Mouse (Mus musculus) embryonic facial prominence, embryonic 15.5 days (tissue): ENCODE results near the gene Spem1. TPM values are rescaled to one million over a fixed set of nuclear protein-coding genes. Genes with fewer than 3 reads are reported as not detected.
"Not testable (repeated sequence)": the region's sequence is repeated elsewhere in the genome, so short reads cannot be mapped to it uniquely, and the experiment has no call there.

ENCODE experiments used
- ATAC-seq: fragments of 200-750 bp; cut with Nextera tagmentation; 2 replicates; pipeline ENCODE4 v1.8.0; 2017; ENCODE audit warnings: low read depth, moderate TSS enrichment; ENCODE audit not compliant: insufficient number of reproducible peaks, low FRiP score, low TSS enrichment
- H3K27ac ChIP-seq: fragments of 300-500 bp; sonication (generic); replicated peaks from 2 replicates; pipeline ENCODE4 v1.5.1; 2015; ENCODE audit warnings: mild to moderate bottlenecking, inconsistent platforms
- H3K27me3 ChIP-seq: fragments of 300-500 bp; sonication (generic); 2 replicates; pipeline ENCODE4 v1.6.1; 2015; ENCODE audit warnings: inconsistent platforms
- H3K36me3 ChIP-seq: fragments of 300-500 bp; sonication (generic); 2 replicates; pipeline ENCODE4 v1.6.1; 2015; ENCODE audit warnings: mild to moderate bottlenecking, inconsistent platforms
- H3K4me1 ChIP-seq: fragments of 300-500 bp; sonication (generic); 2 replicates; pipeline ENCODE4 v1.6.1; 2015; ENCODE audit warnings: inconsistent platforms
- H3K4me2 ChIP-seq: fragments of 300-500 bp; sonication (generic); replicated peaks from 2 replicates; pipeline ENCODE4 v1.6.1; 2015; ENCODE audit warnings: mild to moderate bottlenecking, inconsistent platforms
- H3K4me3 ChIP-seq: fragments of 300-500 bp; sonication (generic); replicated peaks from 2 replicates; pipeline ENCODE4 v1.5.1; 2015; ENCODE audit warnings: mild to moderate bottlenecking, inconsistent platforms
- H3K9ac ChIP-seq: fragments of 300-500 bp; sonication (generic); 2 replicates; pipeline ENCODE4 v1.6.1; 2015; ENCODE audit warnings: inconsistent platforms
- H3K9me3 ChIP-seq: fragments of 300-500 bp; sonication (generic); replicated peaks from 2 replicates; pipeline ENCODE4 v1.6.1; 2016; ENCODE audit warnings: inconsistent platforms
- WGBS: fragments of 180-500 bp; shearing (Covaris S2); methylation state at CpG from one replicate; pipeline ENCODE4 v1.1.7; 2015; 5-methylcytosine and 5-hydroxymethylcytosine counted together
- polyA plus RNA-seq: library from polyadenylated mRNA; unstranded; fragments of >200 nt; fragmentation: Nextera tagmentation; extraction: Ambion mirVana; gene quantifications from 2 replicates; pipeline ENCODE4 v1.2.1, GENCODE M21; 2015

The Spem1 gene
- polyA plus RNA-seq, result 0.16 and 0.38 TPM in 2 replicates

DNA sequence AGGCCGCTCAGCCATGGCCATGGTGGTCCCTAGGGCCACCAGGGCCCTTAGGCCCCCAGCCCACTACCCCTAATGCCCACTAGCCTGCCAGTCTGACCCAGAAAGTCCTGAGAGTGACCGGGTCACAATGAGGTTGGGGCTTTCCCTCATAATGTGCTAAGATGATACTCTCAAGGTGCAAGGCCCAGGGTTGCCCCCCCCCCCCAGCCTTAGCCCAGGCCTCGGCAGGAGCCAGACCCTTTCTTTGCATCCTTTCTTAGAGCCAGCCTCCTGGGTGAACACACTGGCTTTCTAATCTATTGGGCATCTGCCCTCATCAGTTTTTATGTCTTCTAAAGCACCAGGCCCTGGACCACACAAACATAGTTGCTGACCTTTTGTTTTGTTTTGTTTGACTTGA, at the start of gene Spem1:
Spem1 (minus strand) TSS at position 101 of the 400 bp plus-strand sequence.
- 83% methylated on average over 3 of the region's 3 CpGs for WGBS
- H3K4me3 ChIP-seq, result no peak within 1 kb of the TSS
- no peak within 1 kb of the TSS for H3K9ac ChIP-seq
- peaks cover 29% of the 10 kb centered on the region for H3K36me3 ChIP-seq
- H3K4me2 ChIP-seq, result no peak within 1 kb of the TSS
- no peak for ATAC-seq
- no peaks in the 10 kb centered on the region for H3K9me3 ChIP-seq
- no peak within 1 kb of the TSS for H3K27ac ChIP-seq
- H3K4me1 ChIP-seq, result no peaks in the 10 kb centered on the region
- H3K27me3 ChIP-seq, result no peaks in the 10 kb centered on the region

DNA sequence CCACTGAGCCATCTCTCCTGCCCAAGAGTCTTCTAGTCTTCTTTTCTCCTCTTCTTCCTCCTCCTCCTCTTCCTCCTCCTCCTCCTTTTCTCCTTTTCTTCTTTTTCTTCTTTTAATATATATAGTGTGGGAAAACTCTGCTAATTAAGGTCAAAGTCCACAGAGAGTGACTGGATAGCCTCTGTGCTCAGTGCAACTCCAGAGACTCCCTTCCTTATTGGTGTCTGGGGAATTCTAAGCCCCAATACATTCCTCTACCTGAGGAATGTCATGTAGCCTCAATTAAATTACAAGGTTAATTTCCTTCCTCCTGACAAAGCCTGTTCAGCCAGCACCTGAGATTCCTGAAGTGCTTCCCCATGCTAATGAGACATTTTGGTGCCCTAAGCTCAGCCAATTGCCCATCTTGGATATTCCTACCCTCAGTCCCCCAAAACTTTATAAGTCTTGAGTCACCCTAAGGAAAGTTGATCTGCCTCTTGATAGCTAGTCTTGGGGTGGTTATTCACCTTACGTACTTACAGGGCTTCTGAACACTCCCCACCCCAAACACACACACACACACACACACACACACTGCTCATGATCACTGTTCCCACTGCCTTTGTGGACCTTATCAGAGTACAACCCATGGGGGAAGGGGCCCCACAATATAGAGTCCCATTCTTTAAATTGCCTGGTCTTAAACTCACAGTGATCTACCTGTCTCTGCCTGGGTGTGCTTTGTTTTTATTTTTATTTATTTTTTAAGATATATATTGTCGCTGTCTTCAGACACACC, 48.5 kb upstream of the Spem1 start:
- no peak for ATAC-seq
- no peaks in the 10 kb centered on the region for H3K27me3 ChIP-seq
- peaks cover 3% of the 10 kb centered on the region for H3K4me1 ChIP-seq
- WGBS, result 87% methylated on average over 2 of the region's 2 CpGs
- no peak overlapping the region for H3K9ac ChIP-seq
- H3K27ac ChIP-seq, result no peak overlapping the region
- no peaks in the 10 kb centered on the region for H3K9me3 ChIP-seq
- no peak overlapping the region for H3K4me3 ChIP-seq
- no peak overlapping the region for H3K4me2 ChIP-seq
- no peaks in the 10 kb centered on the region for H3K36me3 ChIP-seq

DNA sequence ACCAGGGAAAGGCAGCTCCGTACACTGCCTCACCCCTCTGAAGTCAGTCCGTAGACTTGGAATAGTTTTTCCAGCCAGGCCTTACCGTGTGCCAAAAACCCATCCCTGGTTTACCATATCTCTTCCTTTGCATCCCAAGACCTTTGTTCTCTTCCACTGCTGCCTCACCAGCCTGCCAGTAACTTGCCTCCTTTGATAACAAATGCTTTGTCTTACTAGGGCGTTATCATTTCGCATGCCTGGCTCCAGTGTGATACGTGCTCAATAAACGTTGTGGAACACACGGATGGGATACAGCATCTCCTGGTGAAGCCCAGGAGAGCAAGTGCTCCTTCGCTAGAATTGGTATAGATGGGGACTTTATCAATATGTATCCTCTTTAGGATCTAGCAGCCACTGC, 45.4 kb upstream of the Spem1 start:
- WGBS, result 74% methylated on average over 9 of the region's 9 CpGs

DNA sequence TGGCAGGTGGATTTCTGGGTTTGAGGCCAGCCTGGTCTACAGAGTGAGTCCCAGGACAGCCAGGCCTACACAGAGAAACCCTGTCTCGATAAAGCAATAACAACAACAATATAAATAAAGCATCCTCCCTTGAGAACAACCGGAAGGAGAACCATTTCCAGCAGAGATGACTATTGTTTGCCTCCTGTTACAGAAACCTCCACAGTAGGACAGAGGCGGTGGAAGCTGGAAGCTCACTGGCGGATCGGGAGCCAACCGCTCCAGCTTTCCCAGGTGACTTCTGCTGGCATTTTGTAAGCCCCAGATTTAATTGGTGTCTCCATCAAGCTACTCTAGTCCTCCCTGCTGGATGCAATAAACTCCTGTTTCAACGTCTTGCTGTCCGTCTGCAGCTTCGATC, 43.6 kb upstream of the Spem1 start:
- H3K27me3 ChIP-seq, result no peaks in the 10 kb centered on the region
- WGBS, result 78% methylated on average over 9 of the region's 9 CpGs
- ATAC-seq, result no peak

More for the DNA sequence above, 45.4 kb upstream of the Spem1 start:
- Histone ChIP-seq H3K4me2 (no peak overlapping the region), H3K9ac (no peak overlapping the region), H3K27ac (no peak overlapping the region), H3K4me1 (peaks cover 5% of the 10 kb centered on the region; the same call in 1 of the 2 replicates), H3K9me3 (no peaks in the 10 kb centered on the region), H3K27me3 (no peaks in the 10 kb centered on the region), H3K4me3 (no peak overlapping the region), H3K36me3 (no peaks in the 10 kb centered on the region)
- ATAC-seq, result no peak

DNA sequence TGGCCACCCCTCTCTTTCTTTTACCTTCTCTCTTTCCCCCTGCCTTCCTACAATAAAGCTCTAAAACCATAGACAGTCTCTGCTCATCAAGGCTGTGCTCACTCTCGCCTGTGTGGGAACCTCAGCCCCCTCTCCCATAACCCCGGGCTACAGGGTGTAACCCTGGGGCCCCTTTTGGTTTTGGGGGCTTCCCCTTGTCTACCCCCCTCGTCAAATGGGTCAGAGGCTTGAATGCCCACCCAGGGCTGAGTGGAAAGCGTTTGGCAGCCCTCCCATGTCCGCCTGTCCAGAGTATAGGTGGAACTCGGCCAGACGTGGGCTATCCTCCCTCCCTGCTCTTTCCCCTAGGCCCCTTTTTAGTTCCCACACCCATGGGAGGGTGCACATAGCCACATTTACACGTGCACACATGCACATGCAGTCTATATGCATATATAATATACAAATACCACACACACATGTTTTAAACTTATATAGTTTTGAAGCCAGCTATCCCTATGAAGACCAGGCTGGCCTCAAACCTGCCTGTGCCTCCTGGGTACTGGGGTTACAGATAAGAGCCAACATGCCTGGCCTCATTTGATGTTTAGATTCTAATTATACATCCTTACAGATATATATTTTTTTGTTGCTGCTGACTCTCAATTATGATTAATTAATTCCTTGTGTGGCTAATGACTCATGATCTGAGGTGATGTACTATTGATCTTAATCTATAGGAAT, 42.3 kb upstream of the Spem1 start:
- 47% methylated on average over 8 of the region's 8 CpGs for WGBS
- H3K36me3 ChIP-seq, result no peaks in the 10 kb centered on the region
- no peak for ATAC-seq
- no peaks in the 10 kb centered on the region for H3K27me3 ChIP-seq
- peaks cover 5% of the 10 kb centered on the region; the same call in 1 of the 2 replicates for H3K4me1 ChIP-seq
- no peak overlapping the region for H3K4me2 ChIP-seq
- no peak overlapping the region for H3K4me3 ChIP-seq
- no peak overlapping the region for H3K9ac ChIP-seq
- H3K27ac ChIP-seq, result no peak overlapping the region
- no peaks in the 10 kb centered on the region for H3K9me3 ChIP-seq

More for the DNA sequence above, 43.6 kb upstream of the Spem1 start:
- Histone ChIP-seq H3K27ac (no peak overlapping the region), H3K9me3 (no peaks in the 10 kb centered on the region), H3K4me1 (peaks cover 5% of the 10 kb centered on the region; the same call in 1 of the 2 replicates), H3K9ac (no peak overlapping the region), H3K4me3 (no peak overlapping the region), H3K4me2 (no peak overlapping the region), H3K36me3 (no peaks in the 10 kb centered on the region)

DNA sequence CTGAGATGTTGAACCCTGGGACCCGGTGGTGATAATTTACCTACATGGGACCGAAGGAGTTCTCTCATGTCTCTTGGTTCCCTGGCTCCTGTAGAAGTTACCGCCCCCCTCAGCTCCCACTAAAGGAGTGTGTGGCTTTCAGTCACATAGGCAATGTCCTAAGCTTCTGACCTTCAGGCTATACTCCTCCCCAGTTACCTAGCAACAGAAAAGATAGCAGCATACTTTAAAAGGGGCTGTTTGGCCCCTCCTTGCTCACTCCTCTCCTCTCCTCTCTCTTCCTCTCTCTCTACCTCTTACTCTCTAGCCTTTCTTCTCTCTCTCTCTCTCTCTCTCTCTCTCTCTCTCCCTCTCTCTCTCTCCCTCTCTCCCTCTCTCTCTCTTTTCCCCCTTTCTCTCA, 41.7 kb upstream of the Spem1 start:
- H3K9ac ChIP-seq, H3K27ac ChIP-seq, ATAC-seq, H3K4me2 ChIP-seq, H3K27me3 ChIP-seq, H3K4me3 ChIP-seq, H3K4me1 ChIP-seq, H3K36me3 ChIP-seq, H3K9me3 ChIP-seq: not testable (repeated sequence)
- WGBS, result 76% methylated on average over 3 of the region's 3 CpGs

DNA sequence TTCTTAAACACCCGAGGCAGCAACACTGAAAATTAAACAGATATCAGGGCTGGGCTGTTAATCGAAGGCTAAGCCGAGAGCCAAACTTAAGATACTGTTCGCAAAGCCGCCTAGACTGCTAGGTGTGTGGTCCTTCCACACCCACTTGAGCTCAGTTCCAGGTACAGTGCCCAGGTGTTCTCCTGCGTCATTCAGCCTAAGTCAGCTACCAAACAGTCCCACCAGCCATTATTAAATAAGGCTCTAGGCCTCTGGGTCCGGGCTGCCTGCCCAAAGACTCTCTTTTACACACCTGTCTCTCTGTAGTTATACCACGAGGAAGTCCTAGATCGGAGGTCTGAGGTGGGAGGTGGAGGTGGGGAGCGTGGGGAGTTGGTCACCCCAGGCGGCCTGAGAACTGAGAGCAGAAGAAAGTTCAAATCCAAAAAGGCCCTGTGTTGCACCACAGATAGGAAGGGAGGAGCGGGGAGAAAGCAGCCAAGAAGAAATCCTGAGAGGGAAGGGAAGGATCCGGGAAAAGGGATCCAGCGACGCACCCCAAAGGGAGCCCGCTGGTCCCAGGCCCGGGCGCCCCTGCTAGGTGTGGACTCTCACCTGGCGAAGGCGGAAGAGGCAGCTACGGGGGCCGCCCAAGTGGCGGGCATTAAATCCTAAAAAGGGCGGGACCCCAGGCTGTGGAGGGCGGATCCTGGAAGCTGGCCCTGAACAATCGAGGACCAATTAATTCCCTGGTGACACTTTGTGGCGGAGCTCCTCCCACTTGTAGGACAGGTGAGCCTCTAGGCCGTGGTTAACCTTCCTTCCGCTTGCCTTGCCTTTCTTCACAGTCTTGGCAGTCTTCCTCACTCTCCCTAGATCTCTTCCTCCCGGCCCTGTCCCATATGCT, 36.4 kb upstream of the Spem1 start, which contains the start of gene Tnk1:
Tnk1 (minus strand) TSS at position 618 of the 886 bp plus-strand sequence.
- H3K9ac ChIP-seq, result 0 out of 2 replicates have a peak within 1 kb of the TSS, but pooled peaks have one; percentile 9

DNA sequence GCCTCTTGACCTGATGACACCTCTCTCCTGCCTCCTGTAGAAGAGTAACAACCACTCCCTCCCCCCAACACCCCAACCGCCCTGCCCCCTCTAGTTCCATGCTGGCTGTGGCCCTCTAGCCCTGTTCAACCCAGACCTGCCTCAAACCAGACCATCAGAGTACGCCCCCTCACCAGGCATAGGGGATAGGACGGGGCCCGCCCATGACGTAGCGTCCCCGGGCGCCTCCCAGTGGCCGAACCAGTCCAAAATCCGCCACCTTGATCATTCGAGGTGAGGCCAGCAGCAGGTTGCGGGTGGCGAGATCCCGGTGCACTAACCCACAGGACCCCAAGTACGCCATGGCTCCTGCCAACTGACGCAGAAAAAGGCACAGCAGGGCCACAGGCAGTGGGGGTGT, 33.4 kb upstream of the Spem1 start:
- Histone ChIP-seq H3K4me3 (no peak overlapping the region), H3K27me3 (peaks cover 16% of the 10 kb centered on the region), H3K27ac (no peak overlapping the region), H3K4me1 (peaks cover 23% of the 10 kb centered on the region), H3K4me2 (0 out of 2 replicates have a peak overlapping the region, but pooled peaks have one; percentile 17), H3K9me3 (no peaks in the 10 kb centered on the region), H3K36me3 (peaks cover 24% of the 10 kb centered on the region), H3K9ac (no peak overlapping the region)
- ATAC-seq, result no peak
- WGBS, result 16% methylated on average over 16 of the region's 16 CpGs

More for the DNA sequence above, 36.4 kb upstream of the Spem1 start, which contains the start of gene Tnk1:
- 18% methylated on average over 30 of the region's 30 CpGs for WGBS
- H3K4me1 ChIP-seq, result peaks cover 7% of the 10 kb centered on the region; the same call in 1 of the 2 replicates
- ATAC-seq, result 0 out of 2 replicates have a peak, but pooled peaks have one; percentile 40
- H3K27me3 ChIP-seq, result peaks cover 16% of the 10 kb centered on the region
- H3K9me3 ChIP-seq, result no peaks in the 10 kb centered on the region
- H3K4me3 ChIP-seq, result peak within 1 kb of the TSS; percentile 32
- no peaks in the 10 kb centered on the region for H3K36me3 ChIP-seq
- peak within 1 kb of the TSS; percentile 82 for H3K27ac ChIP-seq
- peak within 1 kb of the TSS; percentile 35 for H3K4me2 ChIP-seq

DNA sequence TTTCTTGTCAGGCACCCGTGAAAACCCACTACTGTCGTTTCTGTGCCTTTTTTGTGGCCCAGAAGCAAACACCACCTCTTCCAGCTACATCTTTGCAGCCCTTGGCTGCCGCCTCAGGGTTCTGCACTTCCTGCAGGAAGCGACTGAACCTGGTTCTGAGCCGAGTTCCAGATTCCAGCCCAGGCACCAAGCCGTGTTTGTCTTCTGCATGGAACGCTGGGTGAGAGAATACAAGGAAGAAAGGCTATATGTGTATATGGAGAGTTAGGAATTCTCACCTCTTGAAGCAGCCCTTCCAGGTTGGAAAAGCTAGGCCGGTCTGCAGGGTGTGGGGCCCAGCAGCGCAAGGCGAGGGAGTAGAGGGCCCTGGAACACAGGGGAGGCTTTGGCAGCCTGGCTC, 32.7 kb upstream of the Spem1 start:
- 79% methylated on average over 10 of the region's 10 CpGs for WGBS
- Histone ChIP-seq H3K36me3 (peaks cover 31% of the 10 kb centered on the region), H3K4me3 (no peak overlapping the region), H3K9me3 (no peaks in the 10 kb centered on the region), H3K27me3 (peaks cover 16% of the 10 kb centered on the region), H3K4me2 (no peak overlapping the region), H3K9ac (no peak overlapping the region), H3K27ac (no peak overlapping the region), H3K4me1 (peaks cover 30% of the 10 kb centered on the region)
- no peak for ATAC-seq

DNA sequence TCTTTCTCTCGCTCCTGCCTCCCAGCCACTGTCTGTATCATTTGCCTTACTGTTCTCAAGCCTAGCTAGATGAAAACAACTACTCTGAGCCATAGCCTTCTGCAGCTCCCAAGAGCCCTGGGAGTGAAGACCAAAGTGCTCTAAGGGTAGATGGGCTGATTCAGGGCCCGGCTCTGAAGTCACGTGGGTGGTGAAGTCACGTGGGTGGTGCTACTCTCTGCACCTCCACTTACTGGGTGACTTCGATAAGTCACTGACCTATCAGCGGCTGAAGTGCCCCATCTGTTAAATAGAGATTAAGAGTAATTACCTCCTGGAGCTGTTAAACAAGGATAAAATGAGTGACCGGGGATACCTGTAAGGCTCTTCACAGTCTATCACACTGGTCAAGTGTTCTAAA, 32.0 kb upstream of the Spem1 start:
- Histone ChIP-seq H3K27ac (no peak overlapping the region), H3K36me3 (peaks cover 38% of the 10 kb centered on the region), H3K4me2 (no peak overlapping the region), H3K4me1 (peaks cover 36% of the 10 kb centered on the region), H3K27me3 (peaks cover 14% of the 10 kb centered on the region), H3K9ac (no peak overlapping the region), H3K4me3 (no peak overlapping the region), H3K9me3 (no peaks in the 10 kb centered on the region)
- ATAC-seq, result no peak
- WGBS, result 69% methylated on average over 7 of the region's 7 CpGs
